Mouse (Mus musculus): Measurements from ENCODE around the gene Gpr180.

The Gpr180 gene

GRCm38 (mm10) chr14:118212188-118212804 is 75.3 kb downstream of the Gpr180 start:
- no peak for DNase-seq

Data from cerebellum, adult 9-11 months (tissue).